Mouse (Mus musculus) limb, embryonic 14.5 days (tissue): ENCODE measurements at regions not wholly inside any gene's neighbourhood (a gene's known extent, or its start where the extent isn't known, plus 50 kb on each side); places are given as distances from the start of the nearest gene placed in this dataset.
A peak's percentile ranks its signal among the peaks of the same experiment; 100 is the strongest.

Source experiments
- ATAC-seq: fragments of 200-750 bp; cut with Nextera tagmentation; 2 replicates; pipeline ENCODE4 v1.8.0; 2017; ENCODE audit warnings: low read depth, moderate number of reproducible peaks, moderate TSS enrichment; ENCODE audit not compliant: low FRiP score
- DNase-seq: peaks from one replicate; pipeline ENCODE4 v3.0.0-alpha.2; 2015; ENCODE audit warnings: low spot score
- H3K27ac ChIP-seq: fragments of 300-500 bp; sonication (generic); replicated peaks from 2 replicates; pipeline ENCODE4 v1.5.1; 2014; ENCODE audit warnings: low read depth, mild to moderate bottlenecking, low read length, moderate library complexity, mixed read lengths
- H3K27me3 ChIP-seq: fragments of 300-500 bp; sonication (generic); 2 replicates; pipeline ENCODE4 v1.6.1; 2014; ENCODE audit warnings: low read length, mixed read lengths; ENCODE audit not compliant: control insufficient read depth, insufficient read depth
- H3K36me3 ChIP-seq: fragments of 300-500 bp; sonication (generic); 2 replicates; pipeline ENCODE4 v1.6.1; 2014; ENCODE audit warnings: mild to moderate bottlenecking, low read length, moderate library complexity, mixed read lengths; ENCODE audit not compliant: control insufficient read depth, insufficient read depth
- H3K4me1 ChIP-seq: fragments of 300-500 bp; sonication (generic); 2 replicates; pipeline ENCODE4 v1.6.1; 2014; ENCODE audit warnings: antibody characterized with exemption, low read length, mixed read lengths; ENCODE audit not compliant: control insufficient read depth, insufficient read depth
- H3K4me2 ChIP-seq: fragments of 300-500 bp; sonication (generic); replicated peaks from 2 replicates; pipeline ENCODE4 v1.6.1; 2014; ENCODE audit warnings: low read depth, mild to moderate bottlenecking, low read length, moderate library complexity; ENCODE audit not compliant: severe bottlenecking
- H3K4me3 ChIP-seq: fragments of 300-500 bp; sonication (generic); replicated peaks from 2 replicates; pipeline ENCODE4 v1.5.1; 2014; ENCODE audit warnings: low read length
- H3K9ac ChIP-seq: fragments of 300-500 bp; sonication (generic); 2 replicates; pipeline ENCODE4 v1.6.1; 2014; ENCODE audit warnings: mild to moderate bottlenecking, low read depth, low read length, moderate library complexity; ENCODE audit not compliant: severe bottlenecking
- H3K9me3 ChIP-seq: fragments of 300-500 bp; sonication (generic); 2 replicates; pipeline ENCODE4 v1.6.1; 2016; ENCODE audit warnings: low read length; ENCODE audit not compliant: control insufficient read depth
- POLR2A ChIP-seq: fragments of 200-500 bp; IDR thresholded peaks from 2 replicates; pipeline ENCODE4 v1.8.0; 2012; ENCODE audit warnings: inconsistent platforms, mild to moderate bottlenecking, moderate library complexity, borderline replicate concordance; ENCODE audit not compliant: insufficient read depth, insufficient read length; ENCODE audit errors: extremely low read depth
- whole genome bisulfite sequencing: fragments of 180-500 bp; shearing (Covaris S2); extraction: QIAGEN DNeasy Blood & Tissue Kit; methylation state at CpG from one replicate; pipeline ENCODE4 v1.1.7; 2014; 5-methylcytosine and 5-hydroxymethylcytosine counted together

DNA sequence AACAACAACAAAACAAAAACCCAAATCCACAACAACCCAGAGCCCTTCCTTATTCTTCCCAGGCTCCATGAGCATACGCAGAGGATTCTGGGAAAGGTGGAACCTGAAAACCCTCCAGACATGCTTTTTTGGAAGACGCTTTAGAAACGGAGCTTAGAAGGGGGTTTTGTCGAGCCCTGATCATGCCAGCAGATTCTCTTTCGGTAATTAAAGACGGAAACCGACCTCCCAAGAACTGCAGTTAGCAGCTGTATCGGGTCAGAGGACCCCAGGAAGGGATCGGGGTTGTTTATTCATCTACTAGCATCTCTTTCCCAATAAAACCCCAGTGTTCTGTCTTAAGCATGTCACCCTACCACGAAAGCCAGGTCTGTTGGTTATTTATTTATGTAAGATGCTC, 298.1 kb downstream of the Slc4a3 start:
- no peak for TF ChIP-seq POLR2A
- WGBS, result 32% methylated on average over 10 of the region's 10 CpGs
- H3K9me3 ChIP-seq, result no peaks in the 10 kb centered on the region
- peaks cover 32% of the 10 kb centered on the region for H3K4me1 ChIP-seq
- H3K4me2 ChIP-seq, result 0 out of 2 replicates have a peak overlapping the region, but pooled peaks have one; percentile 5
- no peaks in the 10 kb centered on the region for H3K27me3 ChIP-seq
- ATAC-seq (no peak), DNase-seq (no peak)
- H3K27ac ChIP-seq, result no peak overlapping the region
- no peak overlapping the region for H3K4me3 ChIP-seq
- H3K9ac ChIP-seq, result no peak overlapping the region
- H3K36me3 ChIP-seq, result no peaks in the 10 kb centered on the region

DNA sequence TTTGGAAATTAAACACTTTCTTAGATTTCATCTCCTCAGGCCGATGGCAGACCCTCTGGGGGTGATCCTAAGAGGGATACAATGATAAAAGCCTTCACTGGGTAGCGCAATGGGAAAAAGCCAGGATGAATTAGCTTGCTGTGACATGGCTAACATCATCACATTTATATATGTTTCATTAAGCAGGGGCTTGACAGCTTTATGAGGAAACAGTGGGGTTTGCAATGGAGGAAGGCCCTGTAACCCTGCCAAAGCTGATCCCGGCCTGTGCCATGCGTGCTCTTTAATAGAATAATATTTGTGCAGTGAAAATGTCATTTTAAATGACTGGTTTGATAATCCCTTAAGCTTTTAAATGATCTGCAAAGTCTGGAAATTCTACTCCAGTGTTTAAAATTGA, 298.5 kb downstream of the Slc4a3 start:
- 25% methylated on average over 4 of the region's 4 CpGs for WGBS
- peaks cover 31% of the 10 kb centered on the region for H3K4me1 ChIP-seq
- no peaks in the 10 kb centered on the region for H3K36me3 ChIP-seq
- 0 out of 2 replicates have a peak overlapping the region, but pooled peaks have one; percentile 5 for H3K4me2 ChIP-seq
- no peak overlapping the region for H3K9ac ChIP-seq
- no peak overlapping the region for H3K4me3 ChIP-seq
- DNase-seq (peak; percentile 42), ATAC-seq (0 out of 2 replicates have a peak, but pooled peaks have one; percentile 44)
- TF ChIP-seq POLR2A, result no peak
- no peak overlapping the region; the same call in 1 of the 2 replicates for H3K27ac ChIP-seq
- no peaks in the 10 kb centered on the region for H3K9me3 ChIP-seq
- no peaks in the 10 kb centered on the region for H3K27me3 ChIP-seq

DNA sequence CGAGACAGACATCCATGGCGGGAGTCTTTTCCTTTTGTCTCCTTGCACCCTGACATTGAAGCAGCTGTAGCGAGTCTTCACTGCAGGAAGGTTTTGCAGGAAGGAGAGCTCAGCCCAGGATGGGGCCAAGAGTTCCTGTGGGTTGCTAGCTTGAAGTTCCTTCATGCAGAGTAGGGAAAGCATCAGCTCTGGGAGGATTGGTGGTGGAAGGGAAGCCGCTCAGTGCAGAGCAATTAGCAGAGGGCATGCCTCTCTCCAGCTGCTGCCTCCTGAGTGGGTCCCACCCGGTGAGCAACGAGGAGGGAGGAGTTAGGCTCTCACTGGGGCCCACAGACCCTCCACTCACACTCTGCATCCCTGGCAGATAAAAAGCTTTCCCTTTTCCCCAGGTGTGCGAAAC, 298.9 kb downstream of the Slc4a3 start:
- H3K4me3 ChIP-seq, result no peak overlapping the region
- no peak overlapping the region for H3K9ac ChIP-seq
- 20% methylated on average over 7 of the region's 7 CpGs for WGBS
- DNase-seq (no peak), ATAC-seq (0 out of 2 replicates have a peak, but pooled peaks have one; percentile 37)
- H3K36me3 ChIP-seq, result no peaks in the 10 kb centered on the region
- H3K27ac ChIP-seq, result no peak overlapping the region; the same call in 1 of the 2 replicates
- no peaks in the 10 kb centered on the region for H3K9me3 ChIP-seq
- H3K4me2 ChIP-seq, result 0 out of 2 replicates have a peak overlapping the region, but pooled peaks have one; percentile 6
- no peaks in the 10 kb centered on the region for H3K27me3 ChIP-seq
- TF ChIP-seq POLR2A, result no peak
- H3K4me1 ChIP-seq, result peaks cover 27% of the 10 kb centered on the region

DNA sequence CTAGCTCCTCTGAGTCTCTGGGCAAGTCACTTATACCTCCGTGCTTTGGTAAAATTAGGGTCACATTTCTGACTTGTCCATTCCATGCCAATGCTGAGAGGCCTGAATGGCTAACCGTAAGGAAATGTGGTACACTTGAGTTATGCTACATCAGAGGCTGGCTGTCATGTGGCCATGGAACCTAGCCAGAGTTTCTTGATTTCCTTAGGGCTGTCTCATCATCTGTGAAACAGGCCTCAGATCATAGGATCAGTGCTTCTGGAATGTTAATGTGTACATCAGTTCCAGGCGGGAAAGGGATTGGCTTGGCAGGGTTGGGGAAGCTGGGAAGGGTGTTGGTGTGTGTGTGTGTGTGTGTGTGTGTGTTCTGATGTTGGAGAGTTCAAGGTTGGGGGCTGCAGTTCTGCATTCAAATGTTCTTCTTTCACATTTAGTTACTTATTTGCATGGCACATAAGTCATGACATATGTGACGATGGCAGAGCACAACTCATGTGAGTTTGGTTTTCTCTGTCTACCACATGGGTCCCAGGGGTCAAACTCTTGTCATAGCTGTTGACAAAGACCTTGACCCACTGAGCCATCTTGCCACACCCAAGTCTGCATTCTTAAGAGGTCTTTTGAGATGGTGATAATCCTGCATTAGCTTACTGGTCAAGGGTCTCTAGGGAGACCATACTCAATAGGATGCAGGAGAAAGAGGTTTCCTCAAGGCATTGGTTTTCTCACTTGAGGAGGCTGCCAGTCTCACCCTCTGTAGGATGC, 299.9 kb downstream of the Slc4a3 start:
- Histone ChIP-seq H3K27ac (no peak overlapping the region), H3K36me3 (no peaks in the 10 kb centered on the region), H3K9ac (no peak overlapping the region), H3K27me3 (no peaks in the 10 kb centered on the region), H3K4me2 (no peak overlapping the region), H3K4me3 (no peak overlapping the region), H3K9me3 (no peaks in the 10 kb centered on the region), H3K4me1 (peaks cover 27% of the 10 kb centered on the region)
- ATAC-seq, result no peak
- WGBS, result 69% methylated on average over 4 of the region's 4 CpGs
- DNase-seq, result peak; percentile 63
- TF ChIP-seq POLR2A, result no peak

DNA sequence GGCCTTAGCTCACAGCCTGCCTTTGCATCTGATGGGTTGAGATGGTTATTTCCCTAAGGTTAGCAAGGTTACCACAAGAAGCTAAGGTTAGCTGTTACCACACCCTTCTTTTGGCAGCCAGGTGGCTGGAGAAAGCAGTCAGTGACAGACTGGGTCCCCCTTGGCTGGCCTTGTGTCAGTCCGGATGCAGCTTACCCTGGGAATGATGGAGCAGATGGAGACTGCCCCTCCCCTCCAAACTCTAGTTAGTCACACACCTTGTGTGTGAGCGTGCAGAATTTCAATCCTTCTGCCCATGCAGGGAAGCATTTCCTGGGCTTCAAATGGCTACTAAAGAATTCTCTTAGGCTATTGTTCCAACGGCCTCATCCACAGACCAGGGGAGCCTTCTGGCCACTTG, 301.6 kb downstream of the Slc4a3 start:
- 51% methylated on average over 3 of the region's 3 CpGs for WGBS
- ATAC-seq (no peak), DNase-seq (no peak)
- no peak overlapping the region for H3K4me2 ChIP-seq
- H3K9ac ChIP-seq, result no peak overlapping the region
- no peak overlapping the region for H3K4me3 ChIP-seq
- peaks cover 19% of the 10 kb centered on the region for H3K4me1 ChIP-seq
- no peak overlapping the region for H3K27ac ChIP-seq
- H3K36me3 ChIP-seq, result no peaks in the 10 kb centered on the region
- no peaks in the 10 kb centered on the region for H3K9me3 ChIP-seq
- TF ChIP-seq POLR2A, result no peak
- no peaks in the 10 kb centered on the region for H3K27me3 ChIP-seq
